Mouse (Mus musculus): ENCODE measurements around the gene Ccnl2.

DNA sequence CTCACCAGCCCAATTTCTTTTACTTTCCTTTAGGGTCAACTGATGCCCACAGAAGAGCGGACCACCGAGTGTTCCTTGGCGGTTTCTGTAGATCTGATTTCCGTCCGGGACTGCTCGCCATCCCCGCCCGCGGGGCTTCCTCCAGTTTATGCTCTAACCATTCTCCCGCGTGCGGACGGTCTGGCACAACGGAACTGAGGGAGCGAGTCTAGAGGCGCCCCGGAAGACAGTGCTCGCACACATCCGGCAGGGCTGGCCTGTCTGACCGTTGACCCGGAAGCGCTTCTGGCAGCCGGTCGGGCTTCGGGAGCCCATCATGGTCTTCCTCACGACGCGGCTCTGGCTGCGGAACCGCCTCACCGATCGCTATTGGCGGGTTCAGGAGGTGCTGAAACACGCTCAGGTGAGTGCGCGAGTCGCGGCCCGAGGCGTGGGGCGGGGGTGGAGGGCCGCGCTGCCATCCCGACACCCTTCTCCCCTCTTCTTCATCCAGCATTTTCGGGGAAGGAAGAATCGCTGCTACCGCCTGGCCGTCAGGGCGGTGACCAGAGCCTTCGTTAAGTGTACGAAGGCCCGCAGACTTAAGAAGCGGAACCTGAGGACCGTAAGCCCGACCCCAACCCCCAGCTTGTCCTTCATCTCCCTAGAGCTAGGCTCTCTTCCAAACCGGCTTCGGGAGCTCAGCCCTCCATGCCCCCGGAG lies 8.8 kb upstream of the Ccnl2 start:
- TF ChIP-seq POLR2A (IDR thresholded peaks at IDR 0.05; ENCODE audit: control insufficient read depth in 1 of 2, insufficient read depth in 1 of 2, low read depth in 1 of 2, low read length in 2 of 2, poor library complexity in 1 of 2) (peak; percentile 73 to 75), GATA1 (IDR thresholded peaks at IDR 0.05; ENCODE audit: low read depth, low read length) (no peak), USF1 (IDR thresholded peaks at IDR 0.05; ENCODE audit: low read depth, low read length) (no peak; the same call in 1 of the 2 replicates), EP300 (IDR thresholded peaks at IDR 0.05; ENCODE audit: low read depth in 1 of 2, low read length in 2 of 2) (peak in 1 of 2 experiments; percentile 38; a peak in 1 of 4 replicates)

Measured in MEL (cell line).